Mouse (Mus musculus): ENCODE measurements around the gene Strn4. TPM values are rescaled to one million over a fixed set of nuclear protein-coding genes. Genes with fewer than 3 reads are reported as not detected.

The Strn4 gene
- total and polyA plus RNA-seq, 2 experiments from 2014 or later = 61.1 to 128 TPM

GRCm38 (mm10) chr7:16885271-16885776 is 69.6 kb downstream of the Strn4 start:
- Histone ChIP-seq H3K27me3 (ENCODE audit: control insufficient read depth, insufficient read depth, low read length) (0 out of 2 replicates have a peak, but pooled peaks cover 7% of the 10 kb centered on the region), H3K4me1 (ENCODE audit: control insufficient read depth, insufficient read depth) (peaks cover 12% of the 10 kb centered on the region), H3K9me3 (replicated peaks; ENCODE audit: control insufficient read depth, low read length) (peaks cover 8% of the 10 kb centered on the region), H3K27ac (ENCODE audit: low read depth) (no peak overlapping the region), H3K4me3 (ENCODE audit: low read depth, low read length) (peak overlapping the region; percentile 20), H3K9ac (replicated peaks; ENCODE audit: low read depth, low read length) (no peak overlapping the region), H3K4me2 (ENCODE audit: low read depth, low read length) (peak overlapping the region; percentile 27), H3K36me3 (replicated peaks; ENCODE audit: control insufficient read depth, insufficient read depth, low read length) (peaks cover 26% of the 10 kb centered on the region)
- TF ChIP-seq CTCF (IDR thresholded peaks at IDR 0.05; ENCODE audit: low read depth) (no peak), EP300 (IDR thresholded peaks at IDR 0.05; ENCODE audit: low read depth) (no peak)
- 27% methylated on average over 62 of the region's 95 CpGs for WGBS
- DNase-seq (ENCODE audit: low spot score) = no peak
- peak; percentile 17; the same call in 1 of the 2 replicates for ATAC-seq (ENCODE audit: insufficient read depth, low read depth)

DNA sequence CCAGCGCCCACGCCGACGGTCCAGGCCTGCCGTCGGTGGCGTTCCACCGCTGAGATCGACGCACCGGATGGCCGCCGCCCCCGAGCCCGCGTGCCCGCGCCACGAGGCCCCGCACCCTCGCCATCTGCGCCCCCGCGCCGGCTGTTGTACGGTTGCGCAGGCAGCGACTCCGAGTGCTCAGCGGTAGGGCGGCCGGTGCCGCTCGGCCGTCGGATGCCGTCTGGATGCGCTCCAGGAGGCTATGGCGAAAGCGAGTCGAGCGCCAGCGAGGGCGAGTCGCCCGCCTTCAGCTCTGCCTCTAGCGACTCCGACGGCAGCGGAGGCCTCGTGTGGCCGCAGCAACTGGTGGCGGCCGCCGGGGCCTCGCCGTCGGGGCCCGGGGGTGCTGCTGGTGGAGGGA is 70.2 kb downstream of the Strn4 start:
- DNase-seq (ENCODE audit: low spot score) = no peak
- Histone ChIP-seq H3K9me3 (replicated peaks; ENCODE audit: control insufficient read depth, low read length) (peaks cover 8% of the 10 kb centered on the region), H3K9ac (replicated peaks; ENCODE audit: low read depth, low read length) (no peak overlapping the region), H3K4me3 (ENCODE audit: low read depth, low read length) (peak overlapping the region; percentile 20; the same call in 1 of the 2 replicates), H3K4me2 (ENCODE audit: low read depth, low read length) (no peak overlapping the region), H3K27me3 (ENCODE audit: control insufficient read depth, insufficient read depth, low read length) (0 out of 2 replicates have a peak, but pooled peaks cover 7% of the 10 kb centered on the region), H3K4me1 (ENCODE audit: control insufficient read depth, insufficient read depth) (peaks cover 7% of the 10 kb centered on the region; the same call in 1 of the 2 replicates), H3K27ac (ENCODE audit: low read depth) (no peak overlapping the region), H3K36me3 (replicated peaks; ENCODE audit: control insufficient read depth, insufficient read depth, low read length) (peaks cover 26% of the 10 kb centered on the region)
- ATAC-seq (ENCODE audit: insufficient read depth, low read depth) = no peak
- TF ChIP-seq CTCF (IDR thresholded peaks at IDR 0.05; ENCODE audit: low read depth) = no peak
- no peak for TF ChIP-seq EP300 (IDR thresholded peaks at IDR 0.05; ENCODE audit: low read depth)
- 65% methylated on average over 59 of the region's 59 CpGs for WGBS

Other genes starting within 250 kb of the Strn4 start
- 57.5 and 67.6 TPM in 2 replicates for gene Arhgap35, start 200.9 kb upstream of the Strn4 start, total RNA-seq (2014; rRNA removed; ENCODE audit: low replicate concordance)
- 9.7 and 10.0 TPM in 2 replicates for gene Arhgap35, start 200.9 kb upstream of the Strn4 start, polyA plus RNA-seq (2015; fragmentation: Nextera tagmentation; extraction: Ambion mirVana)
- 0.19 and 1.6 TPM in 2 replicates for gene Ceacam15, start 140.2 kb upstream of the Strn4 start, total RNA-seq (2014; rRNA removed; ENCODE audit: low replicate concordance)
- 1.5 and 2.5 TPM in 2 replicates for gene Ceacam15, start 140.2 kb upstream of the Strn4 start, polyA plus RNA-seq (2015; fragmentation: Nextera tagmentation; extraction: Ambion mirVana)
- gene Ceacam9, start 94.0 kb upstream of the Strn4 start, total RNA-seq (2014; rRNA removed; ENCODE audit: low replicate concordance) = not detected in 2 replicates
- gene Ceacam9, start 94.0 kb upstream of the Strn4 start, polyA plus RNA-seq (2015; fragmentation: Nextera tagmentation; extraction: Ambion mirVana) = not detected in 2 replicates
- 299 and 316 TPM in 2 replicates for gene Ap2s1, start 77.5 kb upstream of the Strn4 start, total RNA-seq (2014; rRNA removed; ENCODE audit: low replicate concordance)
- gene Ap2s1, start 77.5 kb upstream of the Strn4 start, polyA plus RNA-seq (2015; fragmentation: Nextera tagmentation; extraction: Ambion mirVana) = 215 and 216 TPM in 2 replicates
- 55.8 and 81.4 TPM in 2 replicates for gene Slc1a5, start 34.5 kb upstream of the Strn4 start, total RNA-seq (2014; rRNA removed; ENCODE audit: low replicate concordance)
- gene Slc1a5, start 34.5 kb upstream of the Strn4 start, polyA plus RNA-seq (2015; fragmentation: Nextera tagmentation; extraction: Ambion mirVana) = 27.1 and 28.1 TPM in 2 replicates
- gene Fkrp, start 843 bp downstream of the Strn4 start, total RNA-seq (2014; rRNA removed; ENCODE audit: low replicate concordance) = 40.4 and 54.2 TPM in 2 replicates
- gene Fkrp, start 843 bp downstream of the Strn4 start, polyA plus RNA-seq (2015; fragmentation: Nextera tagmentation; extraction: Ambion mirVana) = 28.0 and 28.9 TPM in 2 replicates
- 10.6 and 13.4 TPM in 2 replicates for gene Prkd2, start 27.0 kb downstream of the Strn4 start, total RNA-seq (2014; rRNA removed; ENCODE audit: low replicate concordance)
- gene Prkd2, start 27.0 kb downstream of the Strn4 start, polyA plus RNA-seq (2015; fragmentation: Nextera tagmentation; extraction: Ambion mirVana) = 8.3 and 8.8 TPM in 2 replicates
- gene Dact3, start 59.4 kb downstream of the Strn4 start, total RNA-seq (2014; rRNA removed; ENCODE audit: low replicate concordance) = 63.9 and 69.6 TPM in 2 replicates
- 3.8 TPM in 2 replicates for gene Dact3, start 59.4 kb downstream of the Strn4 start, polyA plus RNA-seq (2015; fragmentation: Nextera tagmentation; extraction: Ambion mirVana)
- 0.27 and 4.0 TPM in 2 replicates for gene Gng8, start 75.9 kb downstream of the Strn4 start, total RNA-seq (2014; rRNA removed; ENCODE audit: low replicate concordance)
- 1.7 and 2.5 TPM in 2 replicates for gene Gng8, start 75.9 kb downstream of the Strn4 start, polyA plus RNA-seq (2015; fragmentation: Nextera tagmentation; extraction: Ambion mirVana)
- gene Ptgir, start 90.6 kb downstream of the Strn4 start, total RNA-seq (2014; rRNA removed; ENCODE audit: low replicate concordance) = 0.58 and 2.3 TPM in 2 replicates
- gene Ptgir, start 90.6 kb downstream of the Strn4 start, polyA plus RNA-seq (2015; fragmentation: Nextera tagmentation; extraction: Ambion mirVana) = 1.1 and 1.2 TPM in 2 replicates
- 342 and 417 TPM in 2 replicates for gene Calm3, start 108.2 kb downstream of the Strn4 start, total RNA-seq (2014; rRNA removed; ENCODE audit: low replicate concordance)
- 101 and 107 TPM in 2 replicates for gene Calm3, start 108.2 kb downstream of the Strn4 start, polyA plus RNA-seq (2015; fragmentation: Nextera tagmentation; extraction: Ambion mirVana)
- 2.9 and 4.0 TPM in 2 replicates for gene Pnmal2, start 128.8 kb downstream of the Strn4 start, total RNA-seq (2014; rRNA removed; ENCODE audit: low replicate concordance)
- 3.0 and 3.4 TPM in 2 replicates for gene Pnmal2, start 128.8 kb downstream of the Strn4 start, polyA plus RNA-seq (2015; fragmentation: Nextera tagmentation; extraction: Ambion mirVana)
- 0.08 TPM in 1 of 2 replicates, not detected in the other for gene Pnmal1, start 143.8 kb downstream of the Strn4 start, total RNA-seq (2014; rRNA removed; ENCODE audit: low replicate concordance)
- 0.04 TPM in 2 replicates for gene Pnmal1, start 143.8 kb downstream of the Strn4 start, polyA plus RNA-seq (2015; fragmentation: Nextera tagmentation; extraction: Ambion mirVana)
- not detected in 2 replicates for gene Gm42372, start 167.2 kb downstream of the Strn4 start, total RNA-seq (2014; rRNA removed; ENCODE audit: low replicate concordance)
- gene Gm42372, start 167.2 kb downstream of the Strn4 start, polyA plus RNA-seq (2015; fragmentation: Nextera tagmentation; extraction: Ambion mirVana) = not detected in 2 replicates
- gene Ccdc8, start 176.8 kb downstream of the Strn4 start, total RNA-seq (2014; rRNA removed; ENCODE audit: low replicate concordance) = 30.8 and 31.2 TPM in 2 replicates
- gene Ccdc8, start 176.8 kb downstream of the Strn4 start, polyA plus RNA-seq (2015; fragmentation: Nextera tagmentation; extraction: Ambion mirVana) = 10.0 and 11.7 TPM in 2 replicates
- gene Ppp5c, start 212.0 kb downstream of the Strn4 start, total RNA-seq (2014; rRNA removed; ENCODE audit: low replicate concordance) = 55.0 and 68.0 TPM in 2 replicates
- 88.5 and 93.6 TPM in 2 replicates for gene Ppp5c, start 212.0 kb downstream of the Strn4 start, polyA plus RNA-seq (2015; fragmentation: Nextera tagmentation; extraction: Ambion mirVana)
- gene Hif3a, start 246.5 kb downstream of the Strn4 start, total RNA-seq (2014; rRNA removed; ENCODE audit: low replicate concordance) = 29.7 and 35.5 TPM in 2 replicates
- gene Hif3a, start 246.5 kb downstream of the Strn4 start, polyA plus RNA-seq (2015; fragmentation: Nextera tagmentation; extraction: Ambion mirVana) = 4.2 and 6.2 TPM in 2 replicates